Comparison of ENCODE assay signal across 8 mouse cellular contexts in the genomic region with DNA sequence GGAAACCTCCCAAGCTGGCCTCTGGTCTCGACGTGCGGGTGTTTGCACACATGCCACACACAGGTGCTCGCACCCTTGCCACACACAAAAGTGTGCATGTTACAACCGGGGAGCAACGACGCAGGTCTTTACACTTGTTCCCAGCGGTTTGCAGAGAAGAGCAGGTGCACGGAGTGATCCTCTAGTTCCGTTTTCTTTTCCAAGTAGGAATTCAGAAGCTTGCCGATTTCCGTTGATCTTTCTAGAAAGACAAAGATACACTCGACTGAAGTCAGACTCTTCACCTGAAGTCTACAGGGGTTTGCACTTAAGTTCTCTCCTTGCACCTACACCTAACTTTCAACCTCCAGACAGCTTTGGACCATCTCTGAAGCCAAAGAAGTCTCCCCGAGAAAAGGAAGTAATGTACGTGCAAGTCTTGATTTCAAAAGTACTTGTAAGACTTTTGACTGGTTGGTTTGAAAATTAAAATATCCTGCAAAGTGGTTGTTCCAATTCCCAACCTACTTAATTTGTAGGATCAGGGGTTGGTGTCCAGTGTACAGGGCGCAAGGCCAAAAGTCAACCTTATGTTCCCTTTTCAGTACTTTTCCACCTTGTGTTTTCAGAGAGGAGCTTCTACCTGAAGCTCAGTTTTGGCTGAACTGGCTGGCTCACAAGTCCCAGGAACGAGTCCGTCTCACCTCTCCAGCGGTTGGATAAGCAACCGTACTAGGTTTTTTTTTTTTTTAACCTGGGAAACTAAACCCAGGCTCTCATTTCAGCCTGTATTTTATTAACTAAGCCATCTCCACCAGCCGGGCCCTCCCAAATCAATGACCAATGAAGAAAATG. TPM values are rescaled to one million over a fixed set of nuclear protein-coding genes. Genes with fewer than 3 reads are reported as not detected.
DNase-seq lines count a peak whose midpoint lies in the region; ATAC-seq and TF ChIP-seq lines count a peak whose summit lies in the region.

No protein-coding gene starts in this region.

- H3K27me3 ChIP-seq in CH12.LX (replicated peaks) = no peaks in the 10 kb centered on the region
- no peaks in the 10 kb centered on the region for H3K27me3 ChIP-seq in forebrain, embryonic 13.5 days
- H3K27me3 ChIP-seq in liver, embryonic 16.5 days (ENCODE audit: control insufficient read depth, insufficient read depth, low read depth, low read length) = no peaks in the 10 kb centered on the region

- TF ChIP-seq RAD21 in CH12.LX (IDR thresholded peaks at IDR 0.05; ENCODE audit: low read depth, low read length) = no peak

- H3K4me1 ChIP-seq in CH12.LX (ENCODE audit: control insufficient read depth in 1 of 2, insufficient read depth in 2 of 2) = peaks cover 12 to 53% of the 10 kb centered on the region in 2 experiments; a peak in 3 of 4 replicates
- peaks cover 45% of the 10 kb centered on the region for H3K4me1 ChIP-seq in forebrain, embryonic 13.5 days
- peaks cover 39% of the 10 kb centered on the region for H3K4me1 ChIP-seq in liver, embryonic 16.5 days (ENCODE audit: control insufficient read depth, low read depth, low read length)

- WGBS in forebrain, embryonic 13.5 days = 78% methylated on average over 21 of the region's 21 CpGs
- WGBS in liver, embryonic 16.5 days (ENCODE audit: insufficient replicate concordance) = 50% methylated on average over 21 of the region's 21 CpGs

- H3K27ac ChIP-seq in gastrocnemius, adult 2 months = peak overlapping the region; percentile 99
- H3K27ac ChIP-seq in CH12.LX (ENCODE audit: insufficient read depth, low read depth) = no peak overlapping the region
- no peak overlapping the region for H3K27ac ChIP-seq in forebrain, embryonic 13.5 days
- peak overlapping the region; percentile 99 for H3K27ac ChIP-seq in liver, embryonic 16.5 days (ENCODE audit: low read length)

- H3K4me3 ChIP-seq in gastrocnemius, adult 2 months = peak overlapping the region; percentile 91
- peak overlapping the region; percentile 80 to 99 (median 84) for H3K4me3 ChIP-seq in CH12.LX (replicated peaks in 1 of 3; ENCODE audit: low read depth in 2 of 3, low read length in 2 of 3, poor library complexity in 1 of 3)
- H3K4me3 ChIP-seq in forebrain, embryonic 13.5 days = peak overlapping the region; percentile 77
- peak overlapping the region; percentile 81 for H3K4me3 ChIP-seq in liver, embryonic 16.5 days (ENCODE audit: low read depth, low read length)

- no peak for TF ChIP-seq EP300 in CH12.LX (IDR thresholded peaks at IDR 0.05; ENCODE audit: low read length)

- dilution Hi-C loops in CH12.LX (cut with MboI; ENCODE audit: extremely low pct_ligation_motif_present, extremely low pct_unique_long_range_greater_than_20kb, low sequenced_read_pairs) = no loop called here

- peak overlapping the region; percentile 87 for H3K9ac ChIP-seq in CH12.LX (ENCODE audit: insufficient read depth, low read depth)
- H3K9ac ChIP-seq in forebrain, embryonic 13.5 days = peak overlapping the region; percentile 78
- H3K9ac ChIP-seq in liver, embryonic 16.5 days (ENCODE audit: low read depth, low read length) = peak overlapping the region; percentile 81

- intact Hi-C loops in gastrocnemius, adult 2 months (cut with DNase I) = loop anchor here (10.0 kb wide), 1 partner anchor 286 kb away; a partner anchor contains a TSS

- TF ChIP-seq POLR2A in CH12.LX (IDR thresholded peaks at IDR 0.05; ENCODE audit: low read depth, low read length) = no peak

- in situ Hi-C loops in CH12.LX (cut with MboI; ENCODE audit: low pct_ligation_motif_present, low pct_unique_long_range_greater_than_20kb, low sequenced_read_pairs) = no loop called here

- no peak for TF ChIP-seq CTCF in gastrocnemius, adult 2 months (IDR thresholded peaks at IDR 0.05)
- TF ChIP-seq CTCF in CH12.LX (conservative IDR thresholded peaks at IDR 0.05 in 1 of 2, IDR thresholded peaks at IDR 0.05 in 1 of 2; ENCODE audit: low read depth in 2 of 2, low read length in 2 of 2) = no peak

- no peaks in the 10 kb centered on the region for H3K9me3 ChIP-seq in CH12.LX (replicated peaks; ENCODE audit: low read length)
- H3K9me3 ChIP-seq in forebrain, embryonic 13.5 days (replicated peaks) = no peaks in the 10 kb centered on the region
- no peaks in the 10 kb centered on the region for H3K9me3 ChIP-seq in liver, embryonic 16.5 days (replicated peaks; ENCODE audit: control insufficient read depth, low read length)

- H3K36me3 ChIP-seq in CH12.LX (replicated peaks in 1 of 2; ENCODE audit: control insufficient read depth in 1 of 2, insufficient read depth in 1 of 2, low read length in 1 of 2) = peaks cover 21 to 53% of the 10 kb centered on the region in 2 experiments
- H3K36me3 ChIP-seq in forebrain, embryonic 13.5 days (ENCODE audit: poor library complexity, severe bottlenecking) = peaks cover 49% of the 10 kb centered on the region
- H3K36me3 ChIP-seq in liver, embryonic 16.5 days (ENCODE audit: control insufficient read depth, insufficient read depth) = peaks cover 5% of the 10 kb centered on the region

- no peak for DNase-seq in gastrocnemius, adult 2 months
- DNase-seq in gastrocnemius, adult 8-10 months (ENCODE audit: low spot score in 2 of 2) = no peak
- no peak for DNase-seq in CH12.LX (ENCODE audit: extremely low read depth)
- no peak for DNase-seq in layer of hippocampus, adult 11-12 months (ENCODE audit: low spot score)
- DNase-seq in adrenal gland, adult 8-10 months = no peak

- peaks cover 34% of the 10 kb centered on the region for H3K79me2 ChIP-seq in CH12.LX (replicated peaks; ENCODE audit: control insufficient read depth, extremely low read depth, insufficient read depth, poor library complexity, severe bottlenecking)

- H3K4me2 ChIP-seq in CH12.LX (ENCODE audit: insufficient read depth, low read depth, poor library complexity, severe bottlenecking) = peak overlapping the region; percentile 96
- peak overlapping the region; percentile 65 for H3K4me2 ChIP-seq in forebrain, embryonic 13.5 days
- H3K4me2 ChIP-seq in liver, embryonic 16.5 days (ENCODE audit: low read depth, low read length) = peak overlapping the region; percentile 98

- no peak for ATAC-seq in forebrain, embryonic 13.5 days
- ATAC-seq in liver, embryonic 16.5 days (ENCODE audit: low read depth) = no peak
- no peak for ATAC-seq in inflammation-experienced regulatory T-cells, adult 6 months

RNA-seq across cellular contexts. Expression of a gene that starts 0.8 kb away (rescaled TPM):
- total RNA-seq in gastrocnemius, adult 2 months (2021) = 10 to 100 TPM; 14.1 to 18.6 TPM
- 10 to 100 TPM; 14.8 to 17.3 (median 16.1) TPM for total RNA-seq in gastrocnemius, adult 8-10 months (2022)
- total RNA-seq in CH12.LX (2012; rRNA removed) = 168 and 204 TPM in 2 replicates
- 278 and 286 TPM in 2 replicates for total RNA-seq in CH12.LX (2014; rRNA removed)
- polyA plus RNA-seq in CH12.LX (2012; ENCODE audit: insufficient read length, low read depth) = 196 TPM in 2 replicates
- polyA plus RNA-seq in forebrain, embryonic 13.5 days (2015; fragmentation: Nextera tagmentation; extraction: Ambion mirVana) = 234 and 245 TPM in 2 replicates
- polyA plus RNA-seq in liver, embryonic 16.5 days (2015; fragmentation: Nextera tagmentation; extraction: Ambion mirVana) = 95.9 and 110 TPM in 2 replicates
- 100 to 1,000 TPM; 113 to 143 (median 119) TPM for polyA plus RNA-seq in inflammation-experienced regulatory T-cells, adult 6 months (2017; shearing (Covaris generic))
- total RNA-seq in adrenal gland, adult 8-10 months (2022) = 10 to 100 TPM; 60.0 to 89.7 (median 75.5) TPM

RNA-seq across cellular contexts. Expression of a gene that starts 2.9 kb away (rescaled TPM):
- 1 to 10 TPM; 3.6 to 5.8 TPM for total RNA-seq in gastrocnemius, adult 2 months (2021)
- total RNA-seq in gastrocnemius, adult 8-10 months (2022) = 1 to 10 TPM; 3.7 to 6.6 (median 4.0) TPM
- total RNA-seq in CH12.LX (2012; rRNA removed) (13.7 and 16.9 TPM in 2 replicates), CH12.LX (2014; rRNA removed) (16.2 and 16.3 TPM in 2 replicates)
- polyA plus RNA-seq in CH12.LX (2012; ENCODE audit: insufficient read length, low read depth) = 18.7 and 24.6 TPM in 2 replicates
- polyA plus RNA-seq in forebrain, embryonic 13.5 days (2015; fragmentation: Nextera tagmentation; extraction: Ambion mirVana) = 14.2 and 15.8 TPM in 2 replicates
- polyA plus RNA-seq in liver, embryonic 16.5 days (2015; fragmentation: Nextera tagmentation; extraction: Ambion mirVana) = 8.6 and 9.1 TPM in 2 replicates
- 10 to 100 TPM; 20.3 to 26.9 (median 22.1) TPM for polyA plus RNA-seq in inflammation-experienced regulatory T-cells, adult 6 months (2017; shearing (Covaris generic))
- total RNA-seq in adrenal gland, adult 8-10 months (2022) = 10 to 100 TPM; 16.6 to 21.9 (median 20.8) TPM

RNA-seq across cellular contexts. Expression of a gene that starts 23.8 kb away (rescaled TPM):
- total RNA-seq in gastrocnemius, adult 2 months (2021) = 10 to 100 TPM; 21.7 to 22.9 TPM
- 10 to 100 TPM; 22.7 to 25.0 (median 24.4) TPM for total RNA-seq in gastrocnemius, adult 8-10 months (2022)
- total RNA-seq in CH12.LX (2012; rRNA removed) (12.1 and 14.3 TPM in 2 replicates), CH12.LX (2014; rRNA removed) (10.3 and 13.1 TPM in 2 replicates)
- 10.2 and 11.1 TPM in 2 replicates for polyA plus RNA-seq in CH12.LX (2012; ENCODE audit: insufficient read length, low read depth)
- polyA plus RNA-seq in forebrain, embryonic 13.5 days (2015; fragmentation: Nextera tagmentation; extraction: Ambion mirVana) = 14.7 and 15.0 TPM in 2 replicates
- polyA plus RNA-seq in liver, embryonic 16.5 days (2015; fragmentation: Nextera tagmentation; extraction: Ambion mirVana) = 5.6 and 6.9 TPM in 2 replicates
- 10 to 100 TPM; 17.0 to 22.7 (median 19.8) TPM for polyA plus RNA-seq in inflammation-experienced regulatory T-cells, adult 6 months (2017; shearing (Covaris generic))
- total RNA-seq in adrenal gland, adult 8-10 months (2022) = 10 to 100 TPM; 66.1 to 75.9 (median 74.2) TPM

RNA-seq across cellular contexts. Expression of a gene that starts 46.2 kb away (rescaled TPM):
- total RNA-seq in gastrocnemius, adult 2 months (2021) = 10 to 100 TPM; 70.0 to 94.1 TPM
- total RNA-seq in gastrocnemius, adult 8-10 months (2022) = 100 to 1,000 TPM in 1 of 4 experiments, 10 to 100 TPM in 3; 66.2 to 113 (median 91.9) TPM
- total RNA-seq in CH12.LX (2012; rRNA removed) = 45.3 and 50.2 TPM in 2 replicates
- 32.4 and 35.8 TPM in 2 replicates for total RNA-seq in CH12.LX (2014; rRNA removed)
- 52.4 and 53.0 TPM in 2 replicates for polyA plus RNA-seq in CH12.LX (2012; ENCODE audit: insufficient read length, low read depth)
- 38.0 and 43.2 TPM in 2 replicates for polyA plus RNA-seq in forebrain, embryonic 13.5 days (2015; fragmentation: Nextera tagmentation; extraction: Ambion mirVana)
- polyA plus RNA-seq in liver, embryonic 16.5 days (2015; fragmentation: Nextera tagmentation; extraction: Ambion mirVana) = 10.6 and 11.9 TPM in 2 replicates
- 10 to 100 TPM; 13.8 to 21.0 (median 19.3) TPM for polyA plus RNA-seq in inflammation-experienced regulatory T-cells, adult 6 months (2017; shearing (Covaris generic))
- 10 to 100 TPM; 45.0 to 54.2 (median 51.8) TPM for total RNA-seq in adrenal gland, adult 8-10 months (2022)

RNA-seq across cellular contexts. Expression of a gene that starts 49.6 kb away (rescaled TPM):
- total RNA-seq in gastrocnemius, adult 2 months (2021) = 10 to 100 TPM; 24.0 to 31.3 TPM
- total RNA-seq in gastrocnemius, adult 8-10 months (2022) = 10 to 100 TPM; 26.7 to 33.4 (median 29.2) TPM
- total RNA-seq in CH12.LX (2012; rRNA removed) (20.1 and 24.7 TPM in 2 replicates), CH12.LX (2014; rRNA removed) (21.4 and 29.3 TPM in 2 replicates)
- polyA plus RNA-seq in CH12.LX (2012; ENCODE audit: insufficient read length, low read depth) = 55.1 and 57.2 TPM in 2 replicates
- polyA plus RNA-seq in forebrain, embryonic 13.5 days (2015; fragmentation: Nextera tagmentation; extraction: Ambion mirVana) = 91.5 and 96.9 TPM in 2 replicates
- polyA plus RNA-seq in liver, embryonic 16.5 days (2015; fragmentation: Nextera tagmentation; extraction: Ambion mirVana) = 60.2 and 63.0 TPM in 2 replicates
- polyA plus RNA-seq in inflammation-experienced regulatory T-cells, adult 6 months (2017; shearing (Covaris generic)) = 10 to 100 TPM; 57.6 to 85.3 (median 63.8) TPM
- total RNA-seq in adrenal gland, adult 8-10 months (2022) = 100 to 1,000 TPM in 2 of 4 experiments, 10 to 100 TPM in 2; 80.6 to 135 (median 109) TPM

Comparison
In these comparisons a context has a peak if more than half of its experiments do, and no peak if none do; other contexts are left out.
1. H3K27ac ChIP-seq: peak in gastrocnemius, adult 2 months (single experiment) and liver, embryonic 16.5 days (single experiment); none in CH12.LX (single experiment) and forebrain, embryonic 13.5 days (single experiment).
2. Peak in every context shown above with its lines, with median percentiles within 50 percentile points of each other: H3K4me3 ChIP-seq, H3K4me2 ChIP-seq and H3K9ac ChIP-seq.